Mouse (Mus musculus) kidney, embryonic 14.5 days (tissue): ENCODE data around the gene Ube4a. TPM values are rescaled to one million over a fixed set of nuclear protein-coding genes. Genes with fewer than 3 reads are reported as not detected.

Experiments used
- ATAC-seq: fragments of 200-750 bp; cut with Nextera tagmentation; 2 replicates; pipeline ENCODE4 v1.8.0; 2017; ENCODE audit warnings: moderate number of reproducible peaks, mild to moderate bottlenecking, moderate TSS enrichment, moderate library complexity; ENCODE audit not compliant: low FRiP score, low TSS enrichment
- H3K27ac ChIP-seq: fragments of 300-500 bp; sonication (generic); 2 replicates; pipeline ENCODE4 v1.5.1; 2014; ENCODE audit warnings: low read depth, mild to moderate bottlenecking, low read length, moderate library complexity, mixed read lengths
- H3K27me3 ChIP-seq: fragments of 300-500 bp; sonication (generic); 2 replicates; pipeline ENCODE4 v1.6.1; 2014; ENCODE audit warnings: mild to moderate bottlenecking, low read length; ENCODE audit not compliant: control insufficient read depth, insufficient read depth
- H3K36me3 ChIP-seq: fragments of 300-500 bp; sonication (generic); 2 replicates; pipeline ENCODE4 v1.6.1; 2014; ENCODE audit warnings: low read length, mixed read lengths; ENCODE audit not compliant: control insufficient read depth, insufficient read depth
- H3K4me1 ChIP-seq: fragments of 300-500 bp; sonication (generic); 2 replicates; pipeline ENCODE4 v1.6.1; 2014; ENCODE audit warnings: low read length, mixed read lengths; ENCODE audit not compliant: control insufficient read depth, insufficient read depth
- H3K4me2 ChIP-seq: fragments of 300-500 bp; sonication (generic); replicated peaks from 2 replicates; pipeline ENCODE4 v1.6.1; 2014; ENCODE audit warnings: low read depth, mild to moderate bottlenecking, low read length
- H3K4me3 ChIP-seq: fragments of 300-500 bp; sonication (generic); 2 replicates; pipeline ENCODE4 v1.5.1; 2014; ENCODE audit warnings: mild to moderate bottlenecking, low read length
- H3K9ac ChIP-seq: fragments of 300-500 bp; sonication (generic); 2 replicates; pipeline ENCODE4 v1.6.1; 2014; ENCODE audit warnings: low read depth, mild to moderate bottlenecking, low read length, moderate library complexity
- H3K9me3 ChIP-seq: fragments of 300-500 bp; sonication (generic); 2 replicates; pipeline ENCODE4 v1.6.1; 2016; ENCODE audit warnings: low read length; ENCODE audit not compliant: control insufficient read depth
- WGBS: fragments of 180-500 bp; shearing (Covaris S2); extraction: QIAGEN DNeasy Blood & Tissue Kit; methylation state at CpG from one replicate; pipeline ENCODE4 v1.1.7; 2014; 5-methylcytosine and 5-hydroxymethylcytosine counted together
- polyA plus RNA-seq: library from polyadenylated mRNA; unstranded; fragments of >200 nt; fragmentation: Nextera tagmentation; extraction: Ambion mirVana; gene quantifications from 2 replicates; pipeline ENCODE4 v1.2.1, GENCODE M21; 2014

Gene Ube4a
- polyA plus RNA-seq, 1 experiment from 2014 or later: 38.2 TPM

DNA sequence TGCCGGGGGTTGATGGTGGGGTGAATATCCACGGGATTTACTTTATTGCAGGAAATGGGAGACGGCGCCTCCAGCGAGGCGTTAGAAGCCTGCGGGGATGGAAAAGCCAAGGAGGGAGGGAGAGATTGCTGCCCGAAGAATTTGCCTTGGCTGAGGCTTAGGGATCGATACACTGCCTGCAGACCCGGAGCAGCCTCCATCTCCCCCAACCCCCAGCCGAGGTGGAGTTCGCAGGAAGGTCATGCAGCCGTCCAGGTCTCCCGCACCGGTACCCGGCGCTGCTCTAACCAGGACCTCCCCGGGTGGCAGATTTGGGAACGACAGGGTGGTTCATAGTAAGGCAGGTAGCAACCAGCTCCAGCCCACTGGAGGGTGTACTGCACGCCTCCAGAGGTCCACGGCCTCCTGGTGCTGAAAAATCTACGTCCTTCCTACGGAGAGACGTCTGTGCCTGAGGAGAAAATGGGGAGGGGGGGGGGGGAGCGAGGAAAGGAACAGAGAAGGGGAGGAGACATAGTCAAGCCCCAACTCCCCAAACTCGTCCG lies 82.9 kb downstream of the Ube4a start:
- Histone ChIP-seq H3K4me1 (peaks cover 23% of the 10 kb centered on the region), H3K36me3 (no peaks in the 10 kb centered on the region; the same call in 1 of the 2 replicates), H3K4me3 (peak overlapping the region; percentile 77), H3K27me3 (no peaks in the 10 kb centered on the region; the same call in 1 of the 2 replicates), H3K9me3 (no peaks in the 10 kb centered on the region), H3K27ac (peak overlapping the region; percentile 96), H3K4me2 (peak overlapping the region; percentile 76), H3K9ac (peak overlapping the region; percentile 83; the same call in 1 of the 2 replicates)
- 1% methylated on average over 26 of the region's 27 CpGs for WGBS
- peak; percentile 72 for ATAC-seq

DNA sequence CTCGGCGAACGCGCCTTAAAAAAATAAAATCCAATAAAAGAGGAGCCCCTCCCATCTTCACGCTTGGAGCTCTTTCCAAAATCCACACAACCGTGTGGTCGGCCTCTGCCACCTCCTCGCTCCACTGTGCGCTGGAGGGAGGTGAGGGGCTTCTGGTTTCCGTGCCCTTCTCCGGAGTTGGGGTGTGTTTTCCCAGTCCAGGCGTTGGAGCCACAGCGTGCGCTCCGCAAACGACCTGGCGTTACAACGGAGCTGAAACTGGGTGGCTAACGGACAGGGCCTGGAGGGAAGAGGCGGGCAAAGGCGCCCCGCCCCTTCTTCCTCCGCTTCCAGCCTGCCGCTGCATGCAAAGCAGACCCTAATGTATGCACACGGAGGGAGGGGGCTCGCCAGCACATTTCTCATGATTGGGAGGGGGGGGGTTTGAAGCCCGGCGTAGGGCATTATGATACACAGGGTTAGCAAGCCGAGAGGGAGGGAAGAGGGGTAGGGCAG lies 83.4 kb downstream of the Ube4a start:
- peak; percentile 84 for ATAC-seq
- peak overlapping the region; percentile 83 for H3K9ac ChIP-seq
- H3K4me3 ChIP-seq: peak overlapping the region; percentile 77
- peak overlapping the region; percentile 76 for H3K4me2 ChIP-seq
- no peaks in the 10 kb centered on the region; the same call in 1 of the 2 replicates for H3K36me3 ChIP-seq
- no peaks in the 10 kb centered on the region for H3K9me3 ChIP-seq
- H3K27me3 ChIP-seq: no peaks in the 10 kb centered on the region; the same call in 1 of the 2 replicates
- H3K4me1 ChIP-seq: peaks cover 28% of the 10 kb centered on the region
- peak overlapping the region; percentile 96 for H3K27ac ChIP-seq
- WGBS: under 1% methylated on average over 29 of the region's 29 CpGs

DNA sequence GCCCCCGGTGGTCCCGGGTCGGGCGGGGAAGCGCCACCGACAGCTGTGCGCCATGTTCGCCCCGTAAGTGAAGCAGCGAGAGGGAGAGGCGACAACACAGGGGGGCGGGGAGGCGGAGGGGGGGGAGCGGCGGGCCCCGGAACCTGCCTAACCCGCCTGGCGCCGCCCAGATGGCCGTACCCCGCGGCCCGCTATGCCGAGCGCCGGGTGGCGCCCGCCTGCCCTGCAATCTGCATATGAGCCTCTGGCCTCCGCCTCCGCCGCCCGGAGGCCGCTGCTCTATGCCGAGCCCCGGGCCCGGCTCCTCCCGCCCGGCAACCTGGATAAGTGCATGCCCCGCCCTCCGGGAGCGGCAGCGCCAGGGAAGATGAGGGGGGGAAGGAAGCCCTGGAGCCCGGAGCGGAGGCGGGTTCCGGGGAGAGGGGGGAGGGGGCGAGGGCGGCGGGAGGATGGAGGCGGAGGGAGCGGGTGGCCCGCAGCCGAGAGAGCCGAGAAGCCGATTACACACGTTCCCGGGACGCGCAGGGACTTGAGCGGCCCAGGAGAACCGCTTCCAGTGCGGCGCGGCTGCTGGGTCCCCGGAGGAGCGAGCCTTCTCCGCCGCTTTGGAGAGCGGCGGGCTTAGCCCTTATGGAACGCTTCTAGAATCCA lies 84.1 kb downstream of the Ube4a start, which contains the start of gene Kmt2a:
TSS of gene Kmt2a (minus strand) at position 76 of the 651 bp plus-strand sequence.
- Histone ChIP-seq H3K4me3 (peak within 1 kb of the TSS; percentile 77), H3K4me1 (peaks cover 30% of the 10 kb centered on the region), H3K4me2 (peak within 1 kb of the TSS; percentile 90), H3K27ac (peak within 1 kb of the TSS; percentile 96), H3K9me3 (no peaks in the 10 kb centered on the region), H3K36me3 (no peaks in the 10 kb centered on the region; the same call in 1 of the 2 replicates), H3K27me3 (no peaks in the 10 kb centered on the region), H3K9ac (peak within 1 kb of the TSS; percentile 97)
- peak; percentile 85 for ATAC-seq
- WGBS: under 1% methylated on average over 27 of the region's 71 CpGs

DNA sequence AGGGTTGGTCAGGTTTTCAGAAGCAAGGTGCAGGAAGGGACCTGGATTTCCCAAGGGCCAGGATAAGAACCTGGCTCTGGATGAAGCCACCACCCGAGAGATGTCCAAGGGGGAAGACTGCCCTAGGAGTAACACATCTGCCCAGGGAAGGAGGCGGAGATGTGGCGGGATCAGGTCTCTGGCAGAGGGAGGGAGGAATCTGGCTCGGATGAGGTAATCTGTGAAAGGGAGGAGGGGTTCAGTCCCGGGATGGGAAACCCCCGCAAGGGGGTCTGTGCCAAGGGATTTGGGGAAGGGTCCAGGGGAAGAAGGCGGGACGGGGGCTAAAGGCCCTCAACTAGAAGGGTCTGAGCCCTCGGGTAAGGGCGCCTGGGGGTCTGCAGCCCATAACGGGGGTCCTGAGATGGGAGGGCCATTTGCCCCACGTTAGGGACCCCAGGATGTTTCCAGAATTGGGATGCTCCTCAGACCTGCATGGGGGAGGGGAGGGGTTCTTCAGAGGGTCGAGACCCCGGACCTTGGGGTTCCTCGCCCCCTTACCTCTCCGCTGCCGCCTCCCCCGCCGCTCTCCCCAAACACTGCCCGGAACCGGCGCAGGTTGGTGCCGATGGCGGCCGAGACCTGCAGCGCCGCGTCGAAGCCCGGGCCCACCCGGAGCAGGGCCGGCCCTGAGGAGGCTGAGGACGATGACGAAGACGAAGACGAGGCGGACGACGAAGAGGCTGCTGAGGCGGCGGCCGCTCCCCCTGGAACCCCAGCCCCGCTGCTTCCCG lies 84.9 kb downstream of the Ube4a start:
- no peaks in the 10 kb centered on the region for H3K27me3 ChIP-seq
- peak overlapping the region; percentile 97 for H3K9ac ChIP-seq
- peak; percentile 21; the same call in 1 of the 2 replicates for ATAC-seq
- no peaks in the 10 kb centered on the region for H3K9me3 ChIP-seq
- peak overlapping the region; percentile 63; the same call in 1 of the 2 replicates for H3K27ac ChIP-seq
- H3K4me2 ChIP-seq: peak overlapping the region; percentile 90
- H3K4me3 ChIP-seq: peak overlapping the region; percentile 77
- H3K4me1 ChIP-seq: peaks cover 33% of the 10 kb centered on the region
- under 1% methylated on average over 37 of the region's 44 CpGs for WGBS
- H3K36me3 ChIP-seq: no peaks in the 10 kb centered on the region; the same call in 1 of the 2 replicates

DNA sequence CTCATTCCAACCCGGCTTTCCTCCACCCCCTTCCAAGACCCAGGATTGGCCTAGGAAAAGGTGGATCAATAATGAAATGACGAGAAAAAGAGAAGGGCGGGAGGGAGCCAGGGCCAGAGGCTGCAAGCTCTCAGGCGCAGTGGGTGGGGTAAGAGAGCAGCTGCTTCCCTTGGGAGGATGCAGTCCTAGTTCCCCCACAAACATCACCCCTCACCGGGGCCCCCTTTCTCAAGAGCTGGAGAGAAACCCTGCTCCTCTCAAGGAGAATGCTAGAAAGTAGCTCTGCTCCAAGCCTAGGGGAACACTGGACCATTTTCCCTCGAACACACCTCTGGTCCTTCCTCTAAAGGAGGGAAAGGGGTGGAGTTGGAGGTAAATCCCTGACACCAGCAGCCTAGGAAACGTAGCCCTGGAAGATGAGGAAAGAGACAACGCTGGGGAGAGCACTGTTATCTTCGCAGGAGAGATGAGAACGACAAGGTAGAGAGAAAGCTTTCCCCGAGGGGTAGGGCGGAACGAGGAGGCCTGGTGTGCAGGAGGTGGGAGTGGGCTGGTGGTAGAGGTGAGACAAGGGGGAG lies 85.6 kb downstream of the Ube4a start:
- no peaks in the 10 kb centered on the region for H3K27me3 ChIP-seq
- no peaks in the 10 kb centered on the region for H3K9me3 ChIP-seq
- H3K4me1 ChIP-seq: peaks cover 35% of the 10 kb centered on the region
- no peak for ATAC-seq
- H3K4me2 ChIP-seq: peak overlapping the region; percentile 90
- H3K4me3 ChIP-seq: peak overlapping the region; percentile 77
- 2% methylated on average over 13 of the region's 13 CpGs for WGBS
- H3K27ac ChIP-seq: peak overlapping the region; percentile 57; the same call in 1 of the 2 replicates
- no peaks in the 10 kb centered on the region; the same call in 1 of the 2 replicates for H3K36me3 ChIP-seq
- peak overlapping the region; percentile 97 for H3K9ac ChIP-seq

DNA sequence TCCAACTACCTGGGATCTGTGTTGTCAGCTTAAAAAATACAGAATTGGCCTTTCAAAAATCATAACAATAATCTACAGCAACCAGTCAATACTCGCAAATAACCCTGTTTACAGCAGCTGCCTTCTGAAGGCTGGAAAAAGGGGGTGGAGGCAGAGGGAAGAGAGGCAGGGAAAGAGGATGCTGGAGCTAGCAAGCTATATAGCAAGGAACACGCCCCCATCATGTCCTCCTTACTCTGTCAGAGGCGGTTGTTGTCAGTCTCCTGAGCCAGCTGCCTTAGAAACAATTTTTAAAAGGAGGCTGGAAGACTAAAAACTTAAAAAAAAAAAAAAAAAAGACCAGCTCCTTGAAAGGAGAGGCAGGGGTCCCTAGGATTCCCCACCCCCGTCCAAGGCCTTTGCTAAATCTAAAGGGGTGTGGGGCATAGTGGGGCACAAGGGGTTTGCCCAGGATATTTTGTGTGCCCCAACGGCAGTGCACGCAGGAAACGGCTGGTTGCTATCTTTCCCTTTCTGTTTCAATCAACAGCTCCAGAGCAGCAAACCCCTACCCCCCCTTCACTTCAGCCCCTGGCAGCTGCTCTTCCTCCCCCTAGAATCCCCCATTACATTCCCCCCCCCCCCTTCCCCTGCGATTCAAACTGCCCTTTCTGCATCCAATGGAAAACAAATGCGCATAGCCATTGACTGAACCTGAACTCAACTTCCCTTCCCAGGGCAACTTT lies 86.5 kb downstream of the Ube4a start:
- Histone ChIP-seq H3K9me3 (no peaks in the 10 kb centered on the region), H3K9ac (peak overlapping the region; percentile 97; the same call in 1 of the 2 replicates), H3K4me1 (peaks cover 39% of the 10 kb centered on the region), H3K4me2 (peak overlapping the region; percentile 90), H3K27ac (peak overlapping the region; percentile 57; the same call in 1 of the 2 replicates), H3K4me3 (peak overlapping the region; percentile 77), H3K27me3 (no peaks in the 10 kb centered on the region), H3K36me3 (no peaks in the 10 kb centered on the region; the same call in 1 of the 2 replicates)
- ATAC-seq: no peak
- 29% methylated on average over 9 of the region's 9 CpGs for WGBS

DNA sequence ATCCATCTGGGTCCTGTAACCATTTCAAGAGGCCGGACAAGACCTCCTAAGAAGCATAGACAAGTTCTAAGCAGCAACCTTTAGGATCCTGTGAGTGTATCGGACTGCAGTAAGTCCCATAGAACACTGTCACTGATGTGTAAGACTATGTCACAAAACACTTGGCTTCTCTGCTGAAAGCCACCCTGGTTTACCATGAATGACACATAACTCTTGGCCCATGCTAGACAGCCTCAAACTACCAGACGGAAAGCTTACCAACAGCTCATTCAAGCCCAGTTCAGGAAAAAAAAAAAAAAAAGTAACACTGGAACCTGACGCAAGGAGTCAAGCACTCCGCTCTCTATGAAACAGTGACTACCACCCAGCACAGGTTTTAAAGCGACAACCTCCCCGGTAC lies 87.7 kb downstream of the Ube4a start:
- Histone ChIP-seq H3K36me3 (no peaks in the 10 kb centered on the region; the same call in 1 of the 2 replicates), H3K4me3 (no peak overlapping the region), H3K4me2 (no peak overlapping the region), H3K4me1 (peaks cover 37% of the 10 kb centered on the region), H3K9me3 (no peaks in the 10 kb centered on the region), H3K27me3 (no peaks in the 10 kb centered on the region), H3K27ac (no peak overlapping the region), H3K9ac (no peak overlapping the region)
- ATAC-seq: no peak
- WGBS: 80% methylated on average over 7 of the region's 7 CpGs

DNA sequence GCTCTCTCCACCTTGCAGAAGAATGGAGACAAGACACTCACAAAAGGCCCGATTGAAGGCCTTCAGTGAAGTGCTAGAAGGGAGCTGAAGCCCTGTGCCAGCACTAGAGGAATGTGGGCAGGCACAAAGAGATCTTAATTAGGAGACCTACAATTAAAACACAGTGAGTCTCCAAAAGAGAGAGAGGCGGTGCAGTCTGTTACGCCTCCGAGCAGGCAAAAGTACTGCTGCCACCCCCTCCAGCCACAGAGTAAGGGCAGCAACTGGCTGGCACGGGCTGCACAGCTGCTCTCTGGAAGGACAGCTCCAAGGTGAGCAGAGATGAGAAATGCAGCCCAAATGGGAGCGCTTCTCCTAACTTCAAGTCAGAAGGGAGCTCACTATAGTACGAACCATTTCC lies 89.9 kb downstream of the Ube4a start:
- Histone ChIP-seq H3K36me3 (no peaks in the 10 kb centered on the region; the same call in 1 of the 2 replicates), H3K4me2 (no peak overlapping the region), H3K27me3 (no peaks in the 10 kb centered on the region), H3K4me3 (no peak overlapping the region), H3K9me3 (no peaks in the 10 kb centered on the region), H3K27ac (no peak overlapping the region), H3K9ac (no peak overlapping the region), H3K4me1 (peaks cover 37% of the 10 kb centered on the region)
- ATAC-seq: no peak
- 49% methylated on average over 7 of the region's 7 CpGs for WGBS
